ENCODE assay signal across 8 mouse cellular contexts in genomic region chrX:20847816-20848215, GRCm38 (mm10). TPM values are rescaled to one million over a fixed set of nuclear protein-coding genes. Genes with fewer than 3 reads are reported as not detected.
DNase-seq lines count a peak whose midpoint lies in the region; ATAC-seq and TF ChIP-seq lines count a peak whose summit lies in the region.

No protein-coding gene starts in this region.

- H3K27ac ChIP-seq in kidney, embryonic 14.5 days (ENCODE audit: low read depth, low read length): peak overlapping the region; percentile 73
- peak overlapping the region; percentile 78 for H3K27ac ChIP-seq in embryonic facial prominence, embryonic 15.5 days (replicated peaks)
- H3K27ac ChIP-seq in intestine, embryonic 15.5 days: no peak overlapping the region

- H3K79me2 ChIP-seq in myocyte (ENCODE audit: control insufficient read depth, insufficient read depth): peaks cover 20% of the 10 kb centered on the region

- WGBS in kidney, embryonic 14.5 days: 24% methylated on average over 2 of the region's 2 CpGs
- whole genome bisulfite sequencing in embryonic facial prominence, embryonic 15.5 days: 25% methylated on average over 2 of the region's 2 CpGs
- WGBS in intestine, embryonic 15.5 days: 14% methylated on average over 2 of the region's 2 CpGs

- no peak for DNase-seq in kidney, postnatal 4 days
- no peak for DNase-seq in adrenal gland, adult 2 months
- DNase-seq in kidney, adult 9 months: no peak

- no peaks in the 10 kb centered on the region for H3K4me1 ChIP-seq in kidney, embryonic 14.5 days (ENCODE audit: control insufficient read depth, insufficient read depth, low read length)
- H3K4me1 ChIP-seq in embryonic facial prominence, embryonic 15.5 days: no peaks in the 10 kb centered on the region
- no peaks in the 10 kb centered on the region for H3K4me1 ChIP-seq in intestine, embryonic 15.5 days (replicated peaks)

- no peak overlapping the region for H3K4me3 ChIP-seq in kidney, embryonic 14.5 days (ENCODE audit: low read length)
- peak overlapping the region; percentile 63 for H3K4me3 ChIP-seq in embryonic facial prominence, embryonic 15.5 days (replicated peaks)
- H3K4me3 ChIP-seq in intestine, embryonic 15.5 days (replicated peaks): no peak overlapping the region
- peak overlapping the region; percentile 76 for H3K4me3 ChIP-seq in myocyte

- peaks cover 12% of the 10 kb centered on the region; the same call in 1 of the 2 replicates for H3K36me3 ChIP-seq in kidney, embryonic 14.5 days (ENCODE audit: control insufficient read depth, insufficient read depth, low read length)
- no peaks in the 10 kb centered on the region; the same call in 1 of the 2 replicates for H3K36me3 ChIP-seq in embryonic facial prominence, embryonic 15.5 days
- 0 out of 2 replicates have a peak, but pooled peaks cover 3% of the 10 kb centered on the region for H3K36me3 ChIP-seq in intestine, embryonic 15.5 days
- H3K36me3 ChIP-seq in myocyte (ENCODE audit: control insufficient read depth, insufficient read depth): no peaks in the 10 kb centered on the region

- peak overlapping the region; percentile 38; the same call in 1 of the 2 replicates for H3K4me2 ChIP-seq in kidney, embryonic 14.5 days (replicated peaks; ENCODE audit: low read depth, low read length)
- peak overlapping the region; percentile 44 for H3K4me2 ChIP-seq in embryonic facial prominence, embryonic 15.5 days (replicated peaks)
- H3K4me2 ChIP-seq in intestine, embryonic 15.5 days (replicated peaks): peak overlapping the region; percentile 33
- peak overlapping the region; percentile 53 for H3K4me2 ChIP-seq in myocyte (ENCODE audit: low read depth)

- H3K27me3 ChIP-seq in kidney, embryonic 14.5 days (ENCODE audit: control insufficient read depth, insufficient read depth, low read length): no peaks in the 10 kb centered on the region
- no peaks in the 10 kb centered on the region for H3K27me3 ChIP-seq in embryonic facial prominence, embryonic 15.5 days
- no peaks in the 10 kb centered on the region for H3K27me3 ChIP-seq in intestine, embryonic 15.5 days (replicated peaks)
- H3K27me3 ChIP-seq in myocyte (ENCODE audit: control insufficient read depth, insufficient read depth, insufficient read length): no peaks in the 10 kb centered on the region

- no peaks in the 10 kb centered on the region for H3K9me3 ChIP-seq in kidney, embryonic 14.5 days (ENCODE audit: control insufficient read depth, low read length)
- H3K9me3 ChIP-seq in embryonic facial prominence, embryonic 15.5 days (replicated peaks): no peaks in the 10 kb centered on the region
- no peaks in the 10 kb centered on the region for H3K9me3 ChIP-seq in intestine, embryonic 15.5 days

- TF ChIP-seq POLR2A in myocyte (IDR thresholded peaks at IDR 0.05; ENCODE audit: insufficient read length, low read depth): no peak

- ATAC-seq in kidney, embryonic 14.5 days (ENCODE audit: low FRiP score, low TSS enrichment): 0 out of 2 replicates have a peak, but pooled peaks have one; percentile 28
- 0 out of 2 replicates have a peak, but pooled peaks have one; percentile 4 for ATAC-seq in embryonic facial prominence, embryonic 15.5 days (ENCODE audit: insufficient number of reproducible peaks, low FRiP score, low TSS enrichment, low read depth)
- ATAC-seq in intestine, embryonic 15.5 days: peak; percentile 40
- ATAC-seq in frontal cortex, adult (ENCODE audit: low TSS enrichment): no peak

- no peak overlapping the region for H3K9ac ChIP-seq in kidney, embryonic 14.5 days (ENCODE audit: low read depth, low read length)
- no peak overlapping the region for H3K9ac ChIP-seq in embryonic facial prominence, embryonic 15.5 days
- no peak overlapping the region for H3K9ac ChIP-seq in intestine, embryonic 15.5 days

- no peak overlapping the region for H3ac ChIP-seq in myocyte (ENCODE audit: control insufficient read depth, insufficient read length)

TF ChIP-seq in myocyte, 11 proteins besides CTCF, POLR2A, EP300 and RAD21:
- no peak for TF ChIP-seq POLR2AphosphoS2 (IDR thresholded peaks at IDR 0.05; ENCODE audit: insufficient read length, low read depth)
- peak in 1 of 3 experiments; percentile 9 for TF ChIP-seq MYOD1 (IDR thresholded peaks at IDR 0.05; ENCODE audit: control insufficient read depth in 1 of 3, insufficient read length in 2 of 3, low read depth in 2 of 3)
TF ChIP-seq in myocyte: peak in this region for 1.

RNA-seq across cellular contexts. Expression of gene Timp1, which starts 22.1 kb away (rescaled TPM):
- polyA plus RNA-seq in kidney, embryonic 14.5 days (2014; fragmentation: Nextera tagmentation; extraction: Ambion mirVana): 23.1 and 28.7 TPM in 2 replicates
- polyA plus RNA-seq in embryonic facial prominence, embryonic 15.5 days (2015; fragmentation: Nextera tagmentation; extraction: Ambion mirVana): 43.2 and 44.4 TPM in 2 replicates
- 18.2 and 20.0 TPM in 2 replicates for polyA plus RNA-seq in intestine, embryonic 15.5 days (2015; fragmentation: Nextera tagmentation; extraction: Ambion mirVana)
- polyA plus RNA-seq in myocyte (2012; fragmentation: generic; extraction: Trizol): 387 TPM
- total RNA-seq in adrenal gland, adult 2 months (2021): 10 to 100 TPM; 20.7 to 45.5 TPM
- polyA plus RNA-seq in adrenal gland, adult 2 months (2012; rRNA removed): 34.9 and 39.0 TPM in 2 replicates

RNA-seq across cellular contexts. Expression of gene Araf, which starts 50.2 kb away (rescaled TPM):
- 94.0 and 103 TPM in 2 replicates for polyA plus RNA-seq in kidney, embryonic 14.5 days (2014; fragmentation: Nextera tagmentation; extraction: Ambion mirVana)
- polyA plus RNA-seq in embryonic facial prominence, embryonic 15.5 days (2015; fragmentation: Nextera tagmentation; extraction: Ambion mirVana): 111 and 122 TPM in 2 replicates
- 97.5 and 110 TPM in 2 replicates for polyA plus RNA-seq in intestine, embryonic 15.5 days (2015; fragmentation: Nextera tagmentation; extraction: Ambion mirVana)
- 66.5 TPM for polyA plus RNA-seq in myocyte (2012; fragmentation: generic; extraction: Trizol)
- 100 to 1,000 TPM; 120 to 133 TPM for total RNA-seq in adrenal gland, adult 2 months (2021)
- 229 and 248 TPM in 2 replicates for polyA plus RNA-seq in adrenal gland, adult 2 months (2012; rRNA removed)

Comparison
In these comparisons a context has a peak if more than half of its experiments do, and no peak if none do; other contexts are left out.
1. H3K4me3 ChIP-seq: peak in embryonic facial prominence, embryonic 15.5 days (single experiment) and myocyte (single experiment); none in kidney, embryonic 14.5 days (single experiment) and intestine, embryonic 15.5 days (single experiment).
2. Peak in every context shown above with its lines, with median percentiles within 50 percentile points of each other: H3K4me2 ChIP-seq.